Mouse (Mus musculus) left cerebral cortex, postnatal 14 days (tissue): ENCODE measurements around the gene Mrpl10. TPM values are rescaled to one million over a fixed set of nuclear protein-coding genes. Genes with fewer than 3 reads are reported as not detected.

Source experiments
- DNase-seq, 2 experiments: peaks; one replicate each; pipeline ENCODE4 v3.0.0; 2021 to 2022; ENCODE audit warnings: low spot score in 2 of 2, mixed read lengths in 1 of 2
- intact Hi-C: fragments of 180-260 bp; cut with DNase I; formaldehyde crosslinking; loops from one replicate; pipeline ENCODE4 v1.15.1; 2025
- total RNA-seq, 2 experiments: library from RNA; stranded (reverse); gene quantifications; 2 replicates each; pipeline ENCODE4 v1.2.3; 2021

Gene Mrpl10
- total RNA-seq, 2 experiments from 2014 or later: 69.0 to 69.8 TPM

DNA sequence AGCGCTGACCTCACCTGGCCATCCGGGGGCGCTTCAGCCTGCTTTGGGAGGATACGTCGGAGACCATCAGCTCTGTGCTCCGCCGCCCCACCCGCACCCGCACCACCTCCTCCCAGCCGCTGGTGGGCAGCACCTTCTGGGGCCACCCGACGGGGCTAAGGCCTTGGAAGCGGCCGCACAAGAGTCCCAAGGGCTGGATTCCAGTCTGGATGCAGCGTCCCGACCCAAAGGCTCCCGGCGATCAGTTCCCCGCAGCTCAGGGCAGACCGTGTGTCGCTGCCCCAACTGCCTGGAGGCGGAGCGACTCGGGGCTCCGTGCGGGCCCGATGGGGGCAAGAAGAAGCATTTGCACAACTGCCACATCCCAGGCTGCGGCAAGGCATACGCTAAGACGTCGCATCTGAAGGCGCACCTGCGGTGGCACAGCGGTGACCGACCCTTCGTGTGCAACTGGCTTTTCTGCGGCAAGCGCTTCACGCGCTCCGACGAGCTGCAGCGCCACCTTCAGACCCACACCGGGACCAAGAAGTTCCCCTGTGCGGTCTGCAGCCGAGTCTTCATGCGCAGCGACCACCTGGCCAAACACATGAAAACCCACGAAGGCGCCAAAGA, 19.4 kb upstream of the Mrpl10 start:
- peak; percentile 59 to 60 for DNase-seq
- intact Hi-C loops: loop anchor here (5.0 kb wide), 1 partner anchor 105 kb away; the partner anchor contains the start of gene Cdk5rap3

DNA sequence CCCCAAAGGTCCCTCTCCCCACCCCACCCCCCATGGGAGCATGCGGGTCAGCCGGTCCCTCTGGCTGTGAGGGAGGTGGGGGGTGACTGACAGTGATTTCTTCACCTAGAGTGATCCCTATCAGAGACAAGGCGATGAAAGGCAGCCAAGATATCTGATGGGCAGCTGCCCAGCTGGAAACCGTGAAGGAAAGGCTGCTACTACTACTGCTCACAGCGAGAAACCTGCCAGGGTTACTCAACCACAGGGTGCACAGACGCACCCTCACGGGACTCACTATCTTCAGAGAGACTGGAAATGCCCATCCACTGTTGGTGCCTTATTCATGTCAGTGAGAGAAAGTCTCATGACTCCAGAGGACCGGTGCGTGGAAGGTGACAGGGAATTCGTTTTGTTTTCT, 16.4 kb upstream of the Mrpl10 start:
- intact Hi-C loops: loop anchor here (5.0 kb wide), 1 partner anchor 108 kb away; the partner anchor contains the start of gene Cdk5rap3
- no peak for DNase-seq

DNA sequence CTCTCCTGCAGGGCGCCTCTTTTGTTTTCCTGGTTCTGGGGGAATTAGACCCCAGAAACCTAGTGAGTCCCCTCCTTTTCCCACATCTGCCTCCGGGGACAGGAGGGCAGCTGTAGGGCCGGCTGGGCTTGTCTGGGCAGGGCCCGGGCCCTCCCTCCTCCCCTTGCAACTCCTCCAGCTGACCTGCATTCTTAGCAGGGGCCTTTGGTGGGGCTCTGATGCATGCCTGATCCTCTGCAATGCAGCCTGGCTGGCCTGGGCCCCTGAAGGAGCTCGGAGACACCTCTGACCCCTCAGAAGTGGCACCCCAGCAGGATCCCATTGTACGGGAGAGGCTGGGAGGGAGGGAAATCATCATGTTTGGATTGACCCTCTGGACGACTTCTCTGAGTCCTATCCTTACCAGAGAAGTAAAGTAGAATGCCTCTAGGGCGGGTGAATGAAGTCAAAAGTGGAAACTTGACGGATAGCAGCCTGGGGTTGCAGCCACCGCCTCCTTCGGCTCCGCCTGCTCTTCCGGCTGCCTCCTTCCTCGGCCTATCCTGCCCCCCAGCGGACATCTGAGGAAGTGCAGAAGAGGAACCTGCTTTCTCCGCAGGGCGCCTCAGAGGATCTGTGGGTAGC, 15.5 kb upstream of the Mrpl10 start:
- peak; percentile 82 to 87 for DNase-seq
- intact Hi-C loops: loop anchor here (1.0 kb wide), 1 partner anchor 44 kb away; the partner anchor contains the start of gene Sp2

DNA sequence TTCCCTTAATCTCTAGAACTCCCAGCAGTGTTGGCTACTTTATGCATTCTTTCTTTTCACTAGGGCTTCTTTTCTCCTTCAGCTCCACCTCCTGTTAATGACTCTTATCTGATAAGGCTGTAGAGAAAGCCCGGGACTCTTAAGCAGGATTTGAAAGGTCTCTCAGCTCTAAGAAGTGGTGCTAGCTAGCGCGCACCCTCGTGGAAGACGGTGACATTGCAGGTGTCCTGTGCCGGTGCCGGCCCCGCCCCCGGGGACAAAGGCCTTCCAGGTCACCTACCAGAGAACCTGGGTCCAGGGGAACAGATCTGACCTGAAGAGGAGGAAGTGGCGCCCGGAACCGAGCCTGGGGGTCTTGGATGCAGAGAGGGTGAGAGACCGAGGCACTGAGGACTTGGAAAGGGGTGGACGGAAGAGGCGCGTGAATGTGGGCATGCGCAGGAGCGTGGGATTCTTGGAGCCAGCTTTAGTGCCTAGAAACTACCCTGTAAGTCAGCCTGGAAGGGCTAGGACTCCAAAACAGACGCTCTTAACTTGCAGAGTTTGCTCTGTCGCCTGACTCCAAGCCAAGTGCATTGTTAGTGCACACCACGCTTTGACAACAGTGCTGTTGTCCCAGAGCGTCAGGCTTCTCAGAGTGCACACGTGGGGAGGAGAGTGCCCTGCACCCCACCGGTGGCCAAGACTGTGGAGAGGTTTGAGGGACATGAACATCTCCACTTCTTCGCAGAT, 11.5 kb upstream of the Mrpl10 start, which contains the start of gene Scrn2:
Scrn2 (plus strand) TSS at position 253 of the 732 bp plus-strand sequence.
- intact Hi-C loops: no loop called here
- peak; percentile 69 to 72 for DNase-seq

- intact Hi-C loops: no loop called here
- no peak for DNase-seq
Measured at GRCm38 (mm10) chr11:97030426-97030825, 10.9 kb upstream of the Mrpl10 start.

- intact Hi-C loops: no loop called here
- DNase-seq: no peak
Measured at GRCm38 (mm10) chr11:97031977-97032376, 9.4 kb upstream of the Mrpl10 start.

DNA sequence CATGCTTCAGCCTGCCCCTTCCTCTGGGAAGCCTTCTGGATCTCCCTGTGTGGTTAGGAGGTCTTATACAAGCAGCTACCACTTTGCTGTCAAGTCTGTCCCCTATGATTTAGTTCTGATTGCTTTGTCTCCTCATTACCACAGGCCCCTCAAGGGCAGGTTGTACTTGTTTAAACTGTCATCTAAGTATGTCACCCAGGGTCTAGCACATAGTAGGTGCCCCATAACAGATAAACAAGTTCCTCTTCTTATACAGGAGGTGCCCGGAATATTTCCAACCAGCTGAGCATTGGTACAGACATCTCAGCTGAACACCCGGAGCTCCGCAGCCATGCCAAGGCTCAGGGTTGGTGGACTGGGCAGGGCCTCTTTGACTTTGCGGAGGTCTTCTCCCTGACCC, 8.9 kb upstream of the Mrpl10 start:
- no peak for DNase-seq
- intact Hi-C loops: no loop called here

GRCm38 (mm10) chr11:97033781-97034180, 7.6 kb upstream of the Mrpl10 start:
- intact Hi-C loops: no loop called here
- DNase-seq: no peak

- intact Hi-C loops: no loop called here
- peak in 1 of 2 experiments; percentile 37 for DNase-seq
Measured at GRCm38 (mm10) chr11:97036141-97036540, 5.2 kb upstream of the Mrpl10 start.

DNA sequence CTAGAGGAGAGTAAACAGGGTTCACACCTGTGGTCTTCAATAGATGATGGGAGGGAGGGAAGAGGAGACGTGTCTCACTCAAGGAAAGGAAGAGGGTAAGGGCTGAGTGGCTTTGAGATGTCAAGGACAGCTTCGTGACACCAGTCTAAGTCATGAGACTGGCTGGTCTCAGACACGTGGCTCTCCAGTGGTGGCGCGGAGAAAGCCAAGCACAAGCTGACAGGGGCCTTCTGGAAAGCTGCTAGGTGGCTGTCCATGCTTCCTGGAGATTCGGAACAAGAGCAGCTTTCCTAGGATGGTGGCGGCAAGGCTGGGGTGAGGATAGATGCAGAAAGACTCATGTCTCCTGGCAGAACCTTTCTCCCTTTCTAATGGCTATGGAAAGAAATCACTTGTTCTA, 2.5 kb upstream of the Mrpl10 start:
- DNase-seq: no peak
- intact Hi-C loops: no loop called here

DNA sequence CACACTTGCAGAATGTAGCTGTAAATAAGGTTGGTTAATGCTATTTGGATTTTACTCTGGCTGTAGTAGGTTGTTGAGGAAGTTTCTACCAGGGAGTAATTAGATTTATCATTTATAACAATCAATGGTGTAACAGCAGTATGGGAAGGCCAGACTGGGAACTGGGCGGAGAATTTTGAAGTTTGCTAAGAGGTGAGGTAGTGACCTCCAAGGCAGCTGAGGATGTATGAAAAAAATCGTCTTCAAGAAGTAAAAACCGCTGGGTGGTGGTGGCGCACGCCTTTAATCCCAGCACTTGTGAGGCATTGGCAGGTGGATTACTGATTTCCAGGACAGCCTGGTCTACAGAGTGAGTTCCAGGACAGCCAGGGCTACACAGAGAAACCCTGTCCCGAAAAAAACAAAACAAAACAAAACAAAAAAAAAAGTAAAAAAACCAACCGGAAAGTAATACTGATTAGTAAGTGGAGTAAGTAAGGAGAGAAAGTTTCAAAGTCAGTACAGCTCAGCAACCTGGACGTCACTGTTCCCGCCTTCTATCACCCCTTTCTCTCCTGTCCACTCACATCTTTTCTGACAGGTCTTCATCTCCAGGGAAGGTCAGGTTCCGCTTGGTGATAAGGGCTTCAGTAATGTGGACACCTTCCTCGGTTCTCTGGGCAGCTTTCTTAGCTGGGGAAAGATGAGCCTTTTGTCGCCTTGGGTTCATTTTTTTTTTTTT, 899 bp upstream of the Mrpl10 start:
- DNase-seq: no peak
- intact Hi-C loops: no loop called here

GRCm38 (mm10) chr11:97044902-97045301, 3.5 kb downstream of the Mrpl10 start:
- intact Hi-C loops: no loop called here
- DNase-seq: peak in 1 of 2 experiments; percentile 85

GRCm38 (mm10) chr11:97045861-97046260, 4.5 kb downstream of the Mrpl10 start:
- intact Hi-C loops: no loop called here
- no peak for DNase-seq

- intact Hi-C loops: no loop called here
- no peak for DNase-seq
Measured at GRCm38 (mm10) chr11:97048090-97048650, 6.8 kb downstream of the Mrpl10 start.

DNA sequence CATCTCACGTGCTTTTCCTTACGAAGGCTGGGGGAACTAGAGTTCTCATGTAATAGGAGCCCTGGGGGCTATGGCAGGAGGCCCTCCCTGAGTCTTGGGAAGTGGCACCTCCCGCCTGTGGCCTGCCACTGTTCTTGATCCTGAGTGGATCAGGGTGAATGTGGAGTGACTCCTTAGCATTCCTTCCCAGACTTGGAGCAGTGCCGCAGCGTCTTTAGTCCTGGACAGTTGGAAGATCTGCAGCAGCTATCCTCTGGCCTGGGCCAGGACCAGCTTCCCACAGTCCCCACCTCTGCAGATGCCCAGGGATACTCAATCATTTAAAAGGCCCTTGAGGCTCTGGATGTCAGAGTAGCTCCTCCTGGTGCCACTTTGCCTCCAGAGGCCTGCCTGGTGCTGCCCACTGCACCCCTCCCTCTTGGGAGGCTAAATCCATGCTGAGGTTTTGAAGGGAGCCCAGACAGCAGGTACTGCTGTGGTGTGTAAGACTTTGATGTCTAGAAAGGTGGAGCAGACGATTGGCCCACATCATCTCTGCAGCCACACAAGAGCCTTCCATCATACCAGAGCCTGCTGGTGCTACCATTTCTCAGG, 8.2 kb downstream of the Mrpl10 start:
- no peak for DNase-seq
- intact Hi-C loops: no loop called here

DNA sequence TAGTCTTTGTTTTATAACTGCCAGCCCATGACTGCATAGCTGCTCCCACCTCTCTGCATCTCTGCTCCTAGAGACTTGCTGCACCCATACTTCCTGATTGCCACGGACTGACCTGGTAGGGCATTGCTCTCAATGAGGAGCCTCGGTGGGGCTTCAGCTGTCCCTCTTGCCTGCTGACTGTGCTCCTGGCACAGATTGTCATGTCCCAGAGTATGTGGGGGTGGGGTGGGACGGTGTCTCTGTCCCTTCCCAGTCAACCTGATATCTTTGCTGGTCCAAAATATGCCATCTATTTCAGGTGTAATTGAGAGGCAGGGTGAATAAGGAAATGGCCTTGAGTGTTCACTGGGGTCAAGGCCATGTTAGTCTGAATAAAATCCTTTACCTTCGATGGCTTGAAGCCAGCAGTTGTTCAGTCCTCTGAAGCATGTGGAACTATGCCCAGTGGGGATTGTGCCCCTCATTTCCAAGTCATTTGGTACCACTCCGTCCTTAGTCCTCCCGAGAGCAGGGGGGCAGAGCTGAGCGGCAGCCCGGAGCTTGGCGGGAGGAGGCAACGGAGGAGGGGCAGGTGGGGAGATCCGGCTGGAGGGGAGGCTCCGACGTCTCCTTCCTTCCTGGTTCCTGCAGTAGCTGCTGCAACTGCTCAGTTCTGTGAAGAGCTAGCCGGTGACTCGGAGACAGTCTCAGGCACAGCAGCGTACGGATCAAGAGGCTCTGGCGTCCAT, 9.0 kb downstream of the Mrpl10 start, which contains the start of gene Osbpl7:
Osbpl7 (plus strand) TSS at position 413 of the 728 bp plus-strand sequence.
- intact Hi-C loops: no loop called here
- peak; percentile 64 to 78 for DNase-seq

GRCm38 (mm10) chr11:97050944-97051586, 9.7 kb downstream of the Mrpl10 start:
- no peak for DNase-seq
- intact Hi-C loops: no loop called here

GRCm38 (mm10) chr11:97052219-97052646, 10.9 kb downstream of the Mrpl10 start:
- intact Hi-C loops: no loop called here
- DNase-seq: no peak
